Mouse (Mus musculus) embryo, embryonic 11 days (tissue): Measurements from ENCODE around the gene Igsf8.

Experiments used
- DNase-seq: peaks from one replicate; pipeline ENCODE4 v3.0.0-alpha.2; 2015

Igsf8 gene

GRCm38 (mm10) chr1:172352001-172352400 lies 90.6 kb downstream of the Igsf8 start:
- DNase-seq, result no peak

GRCm38 (mm10) chr1:172352453-172352852 lies 91.0 kb downstream of the Igsf8 start:
- DNase-seq, result no peak

GRCm38 (mm10) chr1:172355336-172355735 lies 93.9 kb downstream of the Igsf8 start:
- DNase-seq, result no peak

GRCm38 (mm10) chr1:172357550-172357949 lies 96.1 kb downstream of the Igsf8 start:
- DNase-seq, result peak; percentile 70

- no peak for DNase-seq
Measured at GRCm38 (mm10) chr1:172358341-172358740, 96.9 kb downstream of the Igsf8 start.

GRCm38 (mm10) chr1:172364684-172365083 lies 103.2 kb downstream of the Igsf8 start:
- DNase-seq, result peak; percentile 85

GRCm38 (mm10) chr1:172368768-172369418 lies 107.5 kb downstream of the Igsf8 start:
- peak; percentile 83 for DNase-seq
